Mouse (Mus musculus) bone marrow, adult 2 months (tissue): Measurements from ENCODE around the gene Tldc2. TPM values are rescaled to one million over a fixed set of nuclear protein-coding genes. Genes with fewer than 3 reads are reported as not detected.

Experiments used
- H3K27ac ChIP-seq: fragments of 200-500 bp; 2 replicates; pipeline ENCODE4 v1.5.1; 2012; ENCODE audit warnings: low read depth, mild to moderate bottlenecking, control low read depth, inconsistent platforms, low read length; ENCODE audit not compliant: control insufficient read depth, poor library complexity, insufficient read depth
- H3K4me1 ChIP-seq: fragments of 200-500 bp; 2 replicates; pipeline ENCODE4 v1.6.1; 2011; ENCODE audit warnings: low read length; ENCODE audit not compliant: control insufficient read depth, insufficient read depth
- H3K4me3 ChIP-seq: fragments of 200-500 bp; replicated peaks from 2 replicates; pipeline ENCODE3; 2011; ENCODE audit warnings: mild to moderate bottlenecking, low read depth, low read length, control low read depth; ENCODE audit not compliant: control insufficient read depth
- CTCF ChIP-seq: fragments of 200-500 bp; IDR thresholded peaks from 2 replicates; pipeline ENCODE4 v1.5.1; 2011; ENCODE audit warnings: low read length, control low read depth; ENCODE audit not compliant: control insufficient read depth, insufficient read depth
- POLR2A ChIP-seq: fragments of 200-500 bp; IDR thresholded peaks from 2 replicates; pipeline ENCODE4 v1.6.1; 2011; ENCODE audit warnings: low read depth, mild to moderate bottlenecking, control low read depth, low read length, borderline replicate concordance; ENCODE audit not compliant: control insufficient read depth
- WGBS: fragments of 180-500 bp; shearing (Covaris S2); methylation state at CpG from one replicate; pipeline ENCODE4 v1.1.7; 2018; 5-methylcytosine and 5-hydroxymethylcytosine counted together
- polyA plus RNA-seq: library from polyadenylated mRNA; stranded (reverse); fragments of >200 nt; gene quantifications from 2 replicates; pipeline ENCODE4 v1.2.4, GENCODE M21; 2011; ENCODE audit warnings: low replicate concordance; ENCODE audit not compliant: missing spikeins, insufficient read depth, insufficient read length

Gene Tldc2
- polyA plus RNA-seq, 1 experiment = not detected

GRCm38 (mm10) chr2:157104454-157104853 is 17.6 kb downstream of the Tldc2 start:
- H3K4me1 ChIP-seq = no peaks in the 10 kb centered on the region
- TF ChIP-seq CTCF = no peak
- no peak for TF ChIP-seq POLR2A
- no peak overlapping the region for H3K27ac ChIP-seq
- 86% methylated on average over 8 of the region's 8 CpGs for WGBS
- H3K4me3 ChIP-seq = no peak overlapping the region

GRCm38 (mm10) chr2:157108236-157108635 is 21.4 kb downstream of the Tldc2 start:
- no peak for TF ChIP-seq POLR2A
- TF ChIP-seq CTCF = no peak
- Histone ChIP-seq H3K4me1 (no peaks in the 10 kb centered on the region), H3K27ac (no peak overlapping the region), H3K4me3 (no peak overlapping the region)
- 18% methylated on average over 4 of the region's 4 CpGs for WGBS

DNA sequence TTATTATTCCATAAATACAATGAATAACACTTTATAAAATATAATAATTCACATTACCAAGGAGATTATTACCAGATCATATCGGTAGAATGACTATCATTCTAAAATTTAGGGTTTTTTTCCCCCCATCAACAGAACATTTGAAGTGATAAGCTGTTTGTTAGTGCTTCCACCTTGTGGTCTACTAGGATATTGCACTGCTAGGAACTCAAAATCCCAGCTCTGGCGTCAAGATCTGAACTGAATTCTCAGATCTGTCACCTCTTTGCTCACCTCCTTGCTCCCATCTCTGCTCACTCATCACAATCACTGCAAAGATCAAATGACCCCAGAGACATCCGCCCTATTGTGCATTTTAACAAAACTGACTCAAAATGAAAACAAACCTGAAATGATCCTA is 30.1 kb downstream of the Tldc2 start:
- H3K4me1 ChIP-seq = no peaks in the 10 kb centered on the region
- H3K27ac ChIP-seq = no peak overlapping the region
- no peak overlapping the region for H3K4me3 ChIP-seq
- TF ChIP-seq POLR2A (no peak), CTCF (no peak)
- 25% methylated on average over 3 of the region's 3 CpGs for WGBS

- Histone ChIP-seq H3K27ac (no peak overlapping the region), H3K4me3 (no peak overlapping the region), H3K4me1 (no peaks in the 10 kb centered on the region)
- WGBS = 84% methylated on average over 4 of the region's 4 CpGs
- no peak for TF ChIP-seq CTCF
- no peak for TF ChIP-seq POLR2A
Observed at GRCm38 (mm10) chr2:157118556-157118955, 31.7 kb downstream of the Tldc2 start.

DNA sequence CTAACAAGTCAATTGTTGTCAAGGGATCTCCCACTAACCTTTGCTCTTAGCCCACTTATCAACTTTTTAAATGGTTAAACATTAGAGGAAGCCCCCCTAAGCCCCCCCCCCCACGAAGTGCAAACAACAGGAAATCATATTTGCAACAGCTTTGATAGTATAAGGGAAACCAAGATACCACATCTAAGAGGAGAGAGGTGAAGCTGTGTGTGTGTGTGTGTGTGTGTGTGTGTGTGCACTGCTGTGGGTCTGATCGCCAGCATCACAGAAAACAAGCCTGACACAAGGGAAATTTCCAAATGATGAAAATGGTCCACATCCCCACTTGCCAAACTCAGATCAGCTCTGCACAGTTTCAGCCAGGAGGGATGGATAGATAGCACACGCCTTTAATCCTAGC is 32.2 kb downstream of the Tldc2 start:
- TF ChIP-seq CTCF (no peak), POLR2A (no peak)
- WGBS = 40% methylated on average over 3 of the region's 3 CpGs

GRCm38 (mm10) chr2:157121766-157122165 is 34.9 kb downstream of the Tldc2 start:
- WGBS = 85% methylated on average over 8 of the region's 8 CpGs
- no peak overlapping the region for H3K27ac ChIP-seq

More for the DNA sequence above, 32.2 kb downstream of the Tldc2 start:
- Histone ChIP-seq H3K4me1 (no peaks in the 10 kb centered on the region), H3K4me3 (no peak overlapping the region), H3K27ac (no peak overlapping the region)

DNA sequence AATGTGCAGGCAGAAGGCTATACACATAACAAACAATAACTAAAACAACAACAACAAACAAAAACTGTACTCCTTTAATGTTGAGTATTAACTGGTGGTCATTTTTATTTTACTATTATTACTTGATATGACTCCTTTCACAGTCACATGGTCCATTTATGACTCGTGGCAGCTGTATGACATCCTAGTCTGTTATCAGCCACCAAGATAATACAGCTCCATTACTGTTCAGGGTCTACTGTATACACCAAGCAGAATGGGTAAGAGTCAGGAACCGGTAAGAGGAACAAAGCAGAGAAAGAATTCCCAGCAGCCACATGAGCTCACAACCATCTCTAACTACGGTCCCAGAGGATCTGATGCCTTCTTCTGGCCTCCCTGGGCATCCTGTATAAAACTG is 38.4 kb downstream of the Tldc2 start:
- Histone ChIP-seq H3K27ac (no peak overlapping the region), H3K4me3 (no peak overlapping the region), H3K4me1 (peaks cover 1% of the 10 kb centered on the region; the same call in 1 of the 2 replicates)
- TF ChIP-seq CTCF (no peak), POLR2A (no peak)
- WGBS = 78% methylated on average over 3 of the region's 3 CpGs

More at GRCm38 (mm10) chr2:157121766-157122165, 34.9 kb downstream of the Tldc2 start:
- H3K4me3 ChIP-seq = no peak overlapping the region
- H3K4me1 ChIP-seq = no peaks in the 10 kb centered on the region
- no peak for TF ChIP-seq CTCF

DNA sequence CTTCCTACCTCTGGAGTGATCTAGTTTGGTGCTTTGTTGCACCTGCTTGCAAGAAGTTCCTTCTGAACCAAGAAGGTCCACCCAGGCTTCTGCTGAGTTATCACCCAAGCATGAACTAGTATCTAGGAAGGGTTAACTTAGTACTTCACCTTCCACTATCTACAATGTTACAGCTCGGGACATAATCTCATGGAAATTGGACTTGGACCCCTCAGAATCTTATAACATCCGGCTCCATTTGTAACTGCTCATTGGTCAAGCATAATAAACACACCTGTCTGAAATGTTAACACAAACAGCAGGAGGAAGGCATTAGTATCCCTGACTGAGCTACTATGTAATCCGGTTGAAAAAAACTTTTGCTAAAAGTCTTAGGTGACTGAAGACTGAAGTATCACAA is 40.5 kb downstream of the Tldc2 start:
- peaks cover 3% of the 10 kb centered on the region for H3K4me1 ChIP-seq
- 84% methylated on average over 3 of the region's 3 CpGs for WGBS
- no peak overlapping the region for H3K4me3 ChIP-seq
- H3K27ac ChIP-seq = no peak overlapping the region
- TF ChIP-seq POLR2A = no peak
- TF ChIP-seq CTCF = no peak

DNA sequence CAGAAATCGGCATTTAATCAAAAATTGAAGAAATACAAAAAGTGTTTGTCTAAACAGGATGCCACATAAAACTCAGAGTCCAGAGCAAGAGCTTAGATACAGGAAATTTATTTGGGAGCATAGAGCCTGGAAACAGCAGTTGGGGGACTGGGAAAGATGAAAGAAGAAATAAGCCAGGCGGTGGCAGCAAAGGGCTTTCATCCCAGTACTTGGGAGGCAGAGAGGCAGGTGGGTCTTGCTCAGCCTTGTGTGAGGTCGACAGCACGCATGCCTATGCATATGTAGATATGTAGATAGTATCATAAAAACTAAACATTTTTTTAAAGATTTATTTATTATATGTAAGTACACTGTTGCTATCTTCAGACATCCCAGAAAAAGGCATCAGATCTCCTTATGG is 41.2 kb downstream of the Tldc2 start:
- no peak overlapping the region for H3K4me3 ChIP-seq
- TF ChIP-seq CTCF (peak; percentile 29; the same call in 1 of the 2 replicates), POLR2A (no peak)
- no peak overlapping the region for H3K27ac ChIP-seq
- H3K4me1 ChIP-seq = peaks cover 3% of the 10 kb centered on the region
- WGBS = 45% methylated on average over 4 of the region's 4 CpGs
